Mouse (Mus musculus): ENCODE results near the gene Cacna2d1. TPM values are rescaled to one million over a fixed set of nuclear protein-coding genes. Genes with fewer than 3 reads are reported as not detected.

Gene Cacna2d1
- polyA plus RNA-seq, 1 experiment from 2014 or later = 15.0 TPM

DNA sequence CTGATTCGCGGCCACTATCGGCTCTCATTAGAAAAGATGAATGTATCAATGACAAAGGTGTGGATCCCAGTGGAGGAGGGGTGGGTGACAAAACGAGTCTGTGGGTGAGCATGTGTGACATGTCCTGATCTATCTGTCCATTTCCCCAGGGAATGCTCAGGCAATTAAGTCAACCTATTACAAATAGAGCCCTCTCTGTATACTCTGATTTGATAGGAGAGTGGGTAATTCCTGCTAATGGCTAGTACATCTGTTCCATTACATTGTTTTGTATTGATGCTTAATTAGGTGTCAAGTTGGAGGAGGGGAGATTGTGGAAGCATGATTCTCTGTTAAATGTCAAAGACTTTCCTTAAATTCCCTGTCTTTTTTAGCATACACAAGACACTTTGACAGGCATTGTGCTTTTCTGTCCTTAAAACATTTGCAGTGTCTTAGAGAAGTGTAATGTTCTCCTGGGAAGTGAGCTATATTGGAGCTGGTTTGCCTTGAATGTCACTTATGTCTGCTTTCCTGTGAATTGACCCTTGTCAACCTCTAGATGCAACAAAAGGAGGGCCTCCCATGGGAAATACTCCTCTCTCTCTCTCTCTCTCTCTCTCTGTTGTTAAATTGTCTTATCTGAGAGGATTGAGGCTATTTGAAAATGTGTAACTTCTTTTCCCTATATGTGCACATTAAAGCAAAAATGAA lies 58.9 kb downstream of the Cacna2d1 start:
- H3K9me3 ChIP-seq = no peaks in the 10 kb centered on the region
- H3K27ac ChIP-seq = no peak overlapping the region
- no peak overlapping the region for H3K4me3 ChIP-seq
- H3K27me3 ChIP-seq (ENCODE audit: insufficient read depth, poor library complexity, severe bottlenecking) = peaks cover 99% of the 10 kb centered on the region
- H3K36me3 ChIP-seq = no peaks in the 10 kb centered on the region
- DNase-seq (ENCODE audit: low spot score) = peak; percentile 27
- peaks cover 12% of the 10 kb centered on the region; the same call in 1 of the 2 replicates for H3K4me1 ChIP-seq (replicated peaks)
- 42% methylated on average over 4 of the region's 4 CpGs for WGBS

DNA sequence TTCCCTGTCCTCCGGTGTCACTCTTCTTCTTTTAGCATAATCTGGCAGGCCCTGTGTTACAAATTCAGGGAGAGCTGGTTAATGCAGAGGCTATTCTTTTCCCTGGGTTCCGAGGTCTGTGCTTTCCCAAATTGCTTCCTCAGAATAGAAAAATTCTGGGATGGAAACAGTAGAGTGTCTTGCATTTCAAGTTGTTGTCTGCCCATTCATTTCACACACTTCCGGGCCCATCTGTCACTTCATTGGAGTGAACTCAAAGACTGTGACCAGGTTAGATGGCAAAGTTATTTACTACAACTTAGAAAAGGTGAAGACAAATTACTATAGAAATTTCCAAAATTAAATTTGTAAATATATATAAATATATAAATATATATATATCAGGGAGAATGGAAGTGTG lies 62.7 kb downstream of the Cacna2d1 start:
- Histone ChIP-seq H3K4me3 (no peak overlapping the region), H3K27ac (no peak overlapping the region), H3K27me3 (ENCODE audit: insufficient read depth, poor library complexity, severe bottlenecking) (peaks cover 99% of the 10 kb centered on the region), H3K36me3 (no peaks in the 10 kb centered on the region), H3K9me3 (no peaks in the 10 kb centered on the region), H3K4me1 (replicated peaks) (peaks cover 9% of the 10 kb centered on the region; the same call in 1 of the 2 replicates)
- DNase-seq (ENCODE audit: low spot score) = no peak
- whole genome bisulfite sequencing = 82% methylated on average over 3 of the region's 3 CpGs

DNA sequence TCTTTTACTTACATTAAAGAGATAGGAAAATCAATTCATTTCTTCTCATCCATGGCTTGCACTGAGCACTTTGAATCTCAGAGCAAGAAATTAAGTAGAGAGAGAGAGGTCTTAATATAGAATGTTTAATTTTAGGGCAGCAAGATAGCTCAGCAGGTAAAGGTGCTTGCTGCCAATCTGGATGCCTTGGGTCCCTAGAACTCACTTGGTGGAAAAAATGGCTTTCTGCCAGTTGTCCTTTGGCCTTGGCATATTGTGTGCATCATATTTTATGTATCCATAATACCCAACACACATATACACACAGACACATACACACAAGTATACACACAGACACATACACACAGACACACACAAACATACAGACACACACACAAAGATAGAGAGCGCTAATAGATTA lies 63.3 kb downstream of the Cacna2d1 start:
- no peak overlapping the region for H3K4me3 ChIP-seq
- H3K27me3 ChIP-seq (ENCODE audit: insufficient read depth, poor library complexity, severe bottlenecking) = peaks cover 99% of the 10 kb centered on the region
- DNase-seq (ENCODE audit: low spot score) = no peak
- H3K9me3 ChIP-seq = no peaks in the 10 kb centered on the region
- no peaks in the 10 kb centered on the region for H3K36me3 ChIP-seq
- peaks cover 15% of the 10 kb centered on the region for H3K4me1 ChIP-seq (replicated peaks)
- no peak overlapping the region for H3K27ac ChIP-seq
- WGBS = 91% methylated on average over 1 of the region's 1 CpGs

DNA sequence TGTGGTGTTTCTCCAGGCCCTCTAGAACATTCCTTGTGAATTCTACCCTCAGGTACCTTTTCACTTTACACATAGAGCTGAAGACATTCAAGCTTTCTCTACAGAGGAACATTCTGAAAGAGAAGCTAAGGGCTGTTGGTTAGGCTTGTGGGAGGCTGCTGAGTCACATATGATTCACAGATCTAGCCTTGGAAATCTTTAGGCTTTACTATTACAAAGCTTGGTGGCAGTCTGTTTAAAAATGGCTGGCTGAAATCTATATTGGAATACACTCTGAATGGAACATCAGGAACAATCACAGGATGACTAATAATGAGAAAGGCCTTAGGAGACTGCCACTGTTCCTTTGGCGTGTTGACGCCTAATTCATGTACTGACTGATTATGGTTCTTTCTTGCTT lies 66.4 kb downstream of the Cacna2d1 start:
- H3K4me1 ChIP-seq (replicated peaks) = peaks cover 27% of the 10 kb centered on the region
- 82% methylated on average over 2 of the region's 2 CpGs for whole genome bisulfite sequencing
- no peak overlapping the region for H3K27ac ChIP-seq
- H3K4me3 ChIP-seq = no peak overlapping the region
- no peaks in the 10 kb centered on the region for H3K9me3 ChIP-seq
- H3K27me3 ChIP-seq (ENCODE audit: insufficient read depth, poor library complexity, severe bottlenecking) = peaks cover 92% of the 10 kb centered on the region
- H3K36me3 ChIP-seq = no peaks in the 10 kb centered on the region
- no peak for DNase-seq (ENCODE audit: low spot score)

DNA sequence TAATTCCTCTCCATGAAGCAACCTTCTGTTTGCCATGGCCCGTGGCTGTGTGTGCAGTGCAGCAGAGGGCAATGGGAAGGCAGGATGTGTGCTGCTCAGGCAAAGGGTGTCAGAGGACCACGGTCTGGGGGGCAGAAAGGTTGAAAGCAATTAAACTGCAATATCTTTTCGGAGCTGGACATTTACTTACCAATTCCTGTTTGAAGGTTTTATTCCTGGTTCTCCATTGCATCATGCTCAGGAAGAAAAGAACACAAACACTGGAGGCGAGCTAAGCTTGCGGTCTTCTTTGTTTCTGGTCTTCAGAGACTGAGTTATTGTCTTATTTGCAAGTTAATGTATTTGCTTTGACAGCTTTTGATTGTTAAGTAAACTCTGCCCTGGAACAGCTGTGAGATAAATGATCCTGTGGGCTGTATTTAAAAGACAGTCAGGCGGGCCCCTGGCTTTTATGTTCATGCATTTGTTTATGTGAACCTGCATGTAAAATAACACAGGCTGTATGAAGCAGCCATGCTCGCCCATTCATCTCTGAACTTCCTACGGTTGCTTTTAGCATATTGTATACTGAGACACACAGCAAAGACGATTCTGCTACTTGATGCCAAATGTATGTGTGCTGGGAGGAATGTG lies 68.1 kb downstream of the Cacna2d1 start:
- H3K4me3 ChIP-seq = no peak overlapping the region
- peak; percentile 38 for DNase-seq (ENCODE audit: low spot score)
- H3K36me3 ChIP-seq = no peaks in the 10 kb centered on the region
- H3K27ac ChIP-seq = peak overlapping the region; percentile 59
- WGBS = 21% methylated on average over 9 of the region's 9 CpGs
- peaks cover 90% of the 10 kb centered on the region for H3K27me3 ChIP-seq (ENCODE audit: insufficient read depth, poor library complexity, severe bottlenecking)
- H3K4me1 ChIP-seq (replicated peaks) = peaks cover 27% of the 10 kb centered on the region
- H3K9me3 ChIP-seq = no peaks in the 10 kb centered on the region

DNA sequence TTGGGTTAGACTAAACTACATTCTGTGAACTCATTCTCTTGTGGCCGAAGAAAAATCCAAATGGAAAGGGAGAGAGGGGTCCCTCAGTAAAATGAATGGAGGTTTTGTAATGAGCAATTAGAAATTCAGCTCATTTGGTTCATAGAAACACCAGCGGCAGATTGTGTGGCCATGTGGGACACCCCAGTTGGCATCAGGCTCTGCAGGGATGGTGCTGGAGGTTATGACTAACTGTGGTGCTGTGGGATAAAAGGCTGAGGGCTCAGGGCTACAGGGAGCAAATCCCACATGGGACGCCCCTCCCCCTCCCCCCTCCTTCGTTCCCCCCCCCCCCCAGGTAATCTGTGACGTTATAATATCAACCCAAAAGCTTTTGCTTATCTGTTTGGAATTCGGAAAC lies 69.8 kb downstream of the Cacna2d1 start:
- Histone ChIP-seq H3K4me1 (replicated peaks) (peaks cover 27% of the 10 kb centered on the region), H3K4me3 (no peak overlapping the region), H3K36me3 (no peaks in the 10 kb centered on the region), H3K27me3 (ENCODE audit: insufficient read depth, poor library complexity, severe bottlenecking) (peaks cover 88% of the 10 kb centered on the region), H3K27ac (no peak overlapping the region), H3K9me3 (no peaks in the 10 kb centered on the region)
- DNase-seq (ENCODE audit: low spot score) = no peak
- 46% methylated on average over 6 of the region's 6 CpGs for WGBS

DNA sequence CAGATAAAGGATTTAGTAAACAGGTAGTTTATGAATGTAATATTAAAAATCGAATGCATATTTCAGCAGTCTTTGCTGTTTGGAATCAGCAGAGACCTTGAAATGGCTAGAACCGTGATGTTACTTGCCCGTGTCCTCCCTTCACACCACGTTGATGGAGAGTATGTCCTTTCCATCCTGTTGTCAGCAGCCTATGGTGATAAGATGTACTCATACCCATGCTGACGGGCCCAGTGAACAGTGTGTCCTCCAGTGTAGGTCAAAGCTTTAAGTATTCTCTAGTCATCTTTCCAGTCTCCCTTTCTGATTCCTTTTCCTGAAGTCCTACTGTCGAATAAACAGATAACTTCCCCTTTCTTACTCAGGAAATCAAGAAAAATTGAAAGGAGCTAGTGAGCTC lies 72.5 kb downstream of the Cacna2d1 start:
- H3K27me3 ChIP-seq (ENCODE audit: insufficient read depth, poor library complexity, severe bottlenecking) = peaks cover 72% of the 10 kb centered on the region
- H3K4me3 ChIP-seq = no peak overlapping the region
- H3K9me3 ChIP-seq = no peaks in the 10 kb centered on the region
- H3K4me1 ChIP-seq (replicated peaks) = peaks cover 27% of the 10 kb centered on the region
- DNase-seq (ENCODE audit: low spot score) = no peak
- 93% methylated on average over 6 of the region's 6 CpGs for WGBS
- H3K36me3 ChIP-seq = no peaks in the 10 kb centered on the region
- H3K27ac ChIP-seq = no peak overlapping the region

DNA sequence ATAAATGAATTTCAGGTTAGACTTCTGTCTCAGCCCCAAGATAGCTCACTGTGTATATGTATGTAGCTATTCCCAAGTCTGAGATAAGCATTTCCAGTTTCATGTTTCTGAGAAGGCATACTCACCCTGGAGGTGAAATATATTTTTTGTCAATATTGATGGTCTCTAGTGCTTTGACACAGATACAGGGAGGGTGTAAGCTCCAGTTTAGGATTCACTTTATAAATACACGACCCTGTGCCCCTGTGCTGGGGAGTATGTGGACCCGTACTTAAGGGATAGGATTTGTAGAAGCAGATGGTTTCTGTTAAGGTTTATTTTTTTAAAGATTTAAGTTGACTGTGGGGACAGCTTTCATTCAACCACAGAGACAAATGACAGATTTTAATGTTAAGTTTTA lies 79.2 kb downstream of the Cacna2d1 start:
- Histone ChIP-seq H3K36me3 (no peaks in the 10 kb centered on the region), H3K27me3 (ENCODE audit: insufficient read depth, poor library complexity, severe bottlenecking) (peaks cover 40% of the 10 kb centered on the region), H3K4me3 (no peak overlapping the region), H3K27ac (no peak overlapping the region), H3K4me1 (replicated peaks) (no peaks in the 10 kb centered on the region), H3K9me3 (no peaks in the 10 kb centered on the region)
- WGBS = 67% methylated on average over 2 of the region's 2 CpGs
- no peak for DNase-seq (ENCODE audit: low spot score)

DNA sequence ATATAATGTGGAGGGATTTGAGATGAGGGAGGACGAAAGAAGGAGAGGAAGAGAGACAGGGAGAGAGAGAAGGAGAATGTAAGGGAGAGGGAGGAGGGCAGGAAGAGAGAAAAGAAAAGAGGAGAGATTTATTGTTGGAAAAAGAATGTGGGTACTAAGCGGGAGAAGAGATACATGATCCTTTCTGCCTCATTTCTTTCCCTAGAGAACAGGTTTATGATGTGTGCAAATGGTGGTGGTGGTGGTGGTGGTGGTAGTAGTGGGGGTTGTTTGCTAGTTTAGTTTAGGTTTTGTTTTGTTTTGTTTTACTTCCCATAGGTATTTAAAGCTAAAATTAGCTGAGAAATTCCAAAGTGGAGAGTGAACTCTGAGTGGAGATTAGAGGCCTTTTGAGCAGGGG lies 79.9 kb downstream of the Cacna2d1 start:
- WGBS = 67% methylated on average over 2 of the region's 2 CpGs
- no peak for DNase-seq (ENCODE audit: low spot score)
- no peaks in the 10 kb centered on the region for H3K9me3 ChIP-seq
- no peaks in the 10 kb centered on the region for H3K4me1 ChIP-seq (replicated peaks)
- no peak overlapping the region for H3K4me3 ChIP-seq
- H3K27ac ChIP-seq = no peak overlapping the region
- peaks cover 32% of the 10 kb centered on the region for H3K27me3 ChIP-seq (ENCODE audit: insufficient read depth, poor library complexity, severe bottlenecking)
- no peaks in the 10 kb centered on the region for H3K36me3 ChIP-seq

DNA sequence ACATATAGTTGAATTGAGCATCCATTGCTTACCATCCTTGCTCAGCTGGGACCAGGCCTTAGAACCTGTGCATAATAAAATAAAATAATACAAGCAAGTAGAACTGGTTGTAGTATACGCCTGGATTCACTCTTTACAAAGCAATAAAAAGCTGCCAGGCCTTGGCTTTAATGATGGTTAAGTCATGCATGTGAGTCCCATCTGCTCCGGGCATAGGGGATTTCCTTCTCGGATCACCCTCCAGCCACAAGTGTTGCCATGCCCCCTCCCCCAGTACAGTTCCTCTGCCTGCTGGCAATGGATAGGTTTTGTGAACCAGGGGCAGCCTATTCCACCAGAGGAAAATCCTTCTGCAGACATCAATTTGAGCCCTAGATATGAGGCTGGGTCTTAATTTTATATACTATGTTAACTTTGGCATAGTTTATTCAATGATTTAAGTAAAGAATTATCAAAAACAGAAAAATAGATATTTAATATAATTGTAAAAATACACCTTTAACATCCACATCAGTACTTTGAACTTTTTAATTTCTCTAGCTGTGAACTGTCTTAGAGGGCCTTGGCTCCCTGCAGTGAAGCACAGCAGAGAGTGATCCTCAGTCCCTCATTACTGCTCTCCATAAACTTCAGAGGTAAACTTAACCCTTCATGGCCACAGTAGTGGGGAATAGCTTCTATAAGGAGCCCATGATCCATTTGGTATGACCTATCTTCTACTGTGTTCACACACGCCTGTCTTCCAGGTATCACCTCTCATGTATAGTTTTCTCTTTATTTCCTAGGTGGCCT lies 90.3 kb downstream of the Cacna2d1 start:
- H3K27ac ChIP-seq = no peak overlapping the region
- WGBS = 59% methylated on average over 4 of the region's 4 CpGs
- no peaks in the 10 kb centered on the region for H3K36me3 ChIP-seq
- no peaks in the 10 kb centered on the region for H3K9me3 ChIP-seq
- H3K27me3 ChIP-seq (ENCODE audit: insufficient read depth, poor library complexity, severe bottlenecking) = no peaks in the 10 kb centered on the region
- peak; percentile 20 for DNase-seq (ENCODE audit: low spot score)
- H3K4me3 ChIP-seq = no peak overlapping the region
- H3K4me1 ChIP-seq (replicated peaks) = peaks cover 9% of the 10 kb centered on the region

DNA sequence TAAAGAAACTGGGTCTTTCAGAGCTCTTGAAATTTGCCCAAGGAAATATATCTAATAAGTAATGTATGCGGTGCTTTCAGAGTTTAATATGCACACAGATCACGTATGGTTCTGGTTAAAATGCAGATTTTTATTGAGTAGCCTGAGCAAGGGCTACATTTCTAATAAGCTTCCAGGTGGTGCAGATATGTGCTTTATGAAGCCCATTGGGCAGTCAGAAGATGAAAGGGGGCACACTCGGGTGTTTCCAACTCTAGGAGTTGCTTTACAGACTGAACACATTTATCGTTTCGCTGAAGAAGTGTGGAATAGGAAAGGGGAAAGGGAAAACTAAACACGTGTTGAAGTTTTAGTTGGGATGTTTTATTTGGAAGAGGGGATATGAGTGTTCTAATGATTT lies 94.4 kb downstream of the Cacna2d1 start:
- H3K27me3 ChIP-seq (ENCODE audit: insufficient read depth, poor library complexity, severe bottlenecking) = no peaks in the 10 kb centered on the region
- 86% methylated on average over 6 of the region's 6 CpGs for WGBS
- no peak overlapping the region for H3K4me3 ChIP-seq
- H3K9me3 ChIP-seq = no peaks in the 10 kb centered on the region
- peaks cover 9% of the 10 kb centered on the region for H3K4me1 ChIP-seq (replicated peaks)
- DNase-seq (ENCODE audit: low spot score) = no peak
- no peaks in the 10 kb centered on the region for H3K36me3 ChIP-seq
- H3K27ac ChIP-seq = no peak overlapping the region

DNA sequence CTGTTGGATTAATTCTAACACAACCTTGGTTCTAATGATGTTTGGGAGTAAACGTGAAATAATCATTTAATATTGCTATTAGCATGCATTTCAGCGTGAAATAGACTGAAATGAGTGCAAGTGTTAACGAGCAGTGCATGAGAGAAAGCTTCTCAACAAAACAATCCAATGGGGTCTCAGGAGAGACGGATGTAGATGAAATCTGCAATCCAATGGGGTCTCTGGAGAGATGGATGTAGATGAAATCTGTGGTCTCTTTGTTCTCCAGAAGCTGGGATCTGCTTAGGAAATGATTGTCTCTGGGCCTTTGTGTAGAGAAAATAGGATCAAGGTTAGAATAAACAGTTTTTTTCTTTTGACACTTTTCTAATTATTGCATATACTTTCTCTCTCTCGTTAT lies 95.0 kb downstream of the Cacna2d1 start:
- DNase-seq (ENCODE audit: low spot score) = no peak
- H3K36me3 ChIP-seq = no peaks in the 10 kb centered on the region
- H3K4me3 ChIP-seq = no peak overlapping the region
- H3K27ac ChIP-seq = no peak overlapping the region
- H3K4me1 ChIP-seq (replicated peaks) = peaks cover 9% of the 10 kb centered on the region
- no peaks in the 10 kb centered on the region for H3K27me3 ChIP-seq (ENCODE audit: insufficient read depth, poor library complexity, severe bottlenecking)
- H3K9me3 ChIP-seq = no peaks in the 10 kb centered on the region
- WGBS = 69% methylated on average over 5 of the region's 5 CpGs

DNA sequence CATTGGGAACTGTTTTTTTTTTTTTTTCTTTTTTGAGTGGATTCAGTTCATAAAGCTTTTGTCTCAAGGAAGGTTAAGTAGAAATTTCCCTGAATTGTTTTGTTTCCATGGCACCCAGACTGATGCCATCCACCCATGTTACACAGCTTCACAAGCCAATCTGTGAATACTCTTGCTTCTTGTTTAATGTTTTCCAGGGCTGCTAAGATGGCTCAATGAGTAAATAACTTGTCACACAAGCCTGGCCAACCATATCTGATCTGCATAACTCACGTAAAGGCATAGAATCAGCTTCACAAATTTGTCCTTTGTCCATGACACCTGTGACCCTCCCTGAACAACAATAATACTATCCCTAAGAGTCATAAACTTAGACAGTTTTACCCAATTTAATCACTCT lies 99.1 kb downstream of the Cacna2d1 start:
- Histone ChIP-seq H3K4me3 (no peak overlapping the region), H3K9me3 (no peaks in the 10 kb centered on the region), H3K27ac (no peak overlapping the region), H3K36me3 (no peaks in the 10 kb centered on the region), H3K4me1 (replicated peaks) (no peaks in the 10 kb centered on the region), H3K27me3 (ENCODE audit: insufficient read depth, poor library complexity, severe bottlenecking) (no peaks in the 10 kb centered on the region)
- no peak for DNase-seq (ENCODE audit: low spot score)
- 78% methylated on average over 1 of the region's 1 CpGs for WGBS
